9 mouse cellular contexts compared by ENCODE assay signal in the genomic region with DNA sequence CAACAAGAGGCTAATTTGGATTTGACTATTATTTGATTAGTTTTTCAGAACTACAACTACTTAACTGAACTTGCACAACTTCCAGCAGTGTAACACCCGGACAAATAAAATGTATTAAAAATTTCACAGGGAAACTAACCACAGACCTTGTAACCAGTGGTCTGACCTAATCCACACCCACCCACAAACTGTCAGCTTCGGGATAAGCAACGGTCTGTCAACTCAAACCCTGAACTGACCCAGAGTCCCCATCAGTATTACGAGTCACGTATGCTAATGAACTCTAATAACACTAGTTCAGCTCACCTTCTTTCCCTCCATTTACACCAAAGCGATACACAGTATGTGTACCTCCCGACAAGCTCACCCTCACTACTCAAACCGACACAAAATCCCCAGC. TPM values are rescaled to one million over a fixed set of nuclear protein-coding genes. Genes with fewer than 3 reads are reported as not detected.
DNase-seq lines count a peak whose midpoint lies in the region; ATAC-seq and TF ChIP-seq lines count a peak whose summit lies in the region.
"Had no signal": no experiment of that assay in that cellular context is flagged by ENCODE, and none has a peak within 500 bp of the region (broad histone marks: within the 10 kb centered on the region; RNA-seq: fewer than 3 reads in every experiment).

No protein-coding gene starts in this region.

- 5% methylated on average over 8 of the region's 8 CpGs for WGBS in lung, embryonic 16.5 days
- 7% methylated on average over 8 of the region's 8 CpGs for WGBS in limb, embryonic 13.5 days
- WGBS in olfactory bulb, adult 2 months, result 2% methylated on average over 8 of the region's 8 CpGs

- H3K9me3 ChIP-seq in lung, embryonic 16.5 days (ENCODE audit: control insufficient read depth, low read length), result no peaks in the 10 kb centered on the region
- H3K9me3 ChIP-seq in limb, embryonic 13.5 days, result no peaks in the 10 kb centered on the region

- TF ChIP-seq CTCF in olfactory bulb, adult 2 months (IDR thresholded peaks at IDR 0.05; ENCODE audit: insufficient read depth, low read depth, low read length), result no peak

- H3K27me3 ChIP-seq in lung, embryonic 16.5 days (ENCODE audit: control insufficient read depth, insufficient read depth, low read depth, low read length), result no peaks in the 10 kb centered on the region
- H3K27me3 ChIP-seq in limb, embryonic 13.5 days, result no peaks in the 10 kb centered on the region

- DNase-seq in lung, postnatal 10 days, result no peak
- no peak for DNase-seq in layer of hippocampus, postnatal 10 days (ENCODE audit: low spot score in 2 of 2)
- no peak for DNase-seq in left cerebral cortex, adult 8-10 months (ENCODE audit: low spot score in 2 of 2)
- no peak for DNase-seq in lung, postnatal 36 days

- H3K9ac ChIP-seq in lung, embryonic 16.5 days (ENCODE audit: low read length), result peak overlapping the region; percentile 99
- H3K9ac ChIP-seq in limb, embryonic 13.5 days, result peak overlapping the region; percentile 94

- H3K27ac ChIP-seq in lung, embryonic 16.5 days (ENCODE audit: low read length), result peak overlapping the region; percentile 96
- peak overlapping the region; percentile 96; the same call in 1 of the 2 replicates for H3K27ac ChIP-seq in limb, embryonic 13.5 days
- H3K27ac ChIP-seq in olfactory bulb, adult 2 months (ENCODE audit: insufficient read depth, low read depth, low read length), result peak overlapping the region; percentile 10; the same call in 1 of the 2 replicates

- H3K36me3 ChIP-seq in lung, embryonic 16.5 days (ENCODE audit: control insufficient read depth, insufficient read depth, low read length), result peaks cover 19% of the 10 kb centered on the region; the same call in 1 of the 2 replicates
- H3K36me3 ChIP-seq in limb, embryonic 13.5 days, result peaks cover 44% of the 10 kb centered on the region

- TF ChIP-seq POLR2A in olfactory bulb, adult 2 months (IDR thresholded peaks at IDR 0.05; ENCODE audit: insufficient read depth, low read depth, low read length), result no peak

- no peak for ATAC-seq in lung, embryonic 16.5 days (ENCODE audit: low read depth)
- peak; percentile 40 for ATAC-seq in erythroblast, adult 5-6 weeks (replicated peaks; ENCODE audit: low FRiP score, poor library complexity, severe bottlenecking)
- ATAC-seq in limb, embryonic 13.5 days (ENCODE audit: low FRiP score, low read depth), result no peak

- peaks cover 21% of the 10 kb centered on the region for H3K4me1 ChIP-seq in lung, embryonic 16.5 days (replicated peaks; ENCODE audit: control insufficient read depth, insufficient read depth, low read length)
- peaks cover 26% of the 10 kb centered on the region for H3K4me1 ChIP-seq in limb, embryonic 13.5 days
- H3K4me1 ChIP-seq in olfactory bulb, adult 2 months (ENCODE audit: control insufficient read depth, insufficient read depth, low read length), result 0 out of 2 replicates have a peak, but pooled peaks cover 2% of the 10 kb centered on the region

- peak overlapping the region; percentile 89 for H3K4me3 ChIP-seq in lung, embryonic 16.5 days (ENCODE audit: low read length)
- peak overlapping the region; percentile 75 for H3K4me3 ChIP-seq in limb, embryonic 13.5 days
- H3K4me3 ChIP-seq in olfactory bulb, adult 2 months (ENCODE audit: insufficient read depth, low read depth, low read length), result peak overlapping the region; percentile 83

- peak overlapping the region; percentile 86 for H3K4me2 ChIP-seq in lung, embryonic 16.5 days (ENCODE audit: low read depth, low read length)
- peak overlapping the region; percentile 73 for H3K4me2 ChIP-seq in limb, embryonic 13.5 days (replicated peaks)

RNA-seq across cellular contexts. Expression of gene 1700123O20Rik, which starts 0.5 kb away (rescaled TPM):
- 73.4 and 78.9 TPM in 2 replicates for polyA plus RNA-seq in lung, embryonic 16.5 days (2015; fragmentation: Nextera tagmentation; extraction: Ambion mirVana)
- 22.7 and 25.5 TPM in 2 replicates for total RNA-seq in erythroblast, adult 5-6 weeks (2015; ENCODE audit: low replicate concordance)
- total RNA-seq in erythroblast, adult 5-6 weeks (2017; ENCODE audit: low replicate concordance), result 18.1 and 25.8 TPM in 2 replicates
- 96.6 and 98.0 TPM in 2 replicates for polyA plus RNA-seq in limb, embryonic 13.5 days (2015; fragmentation: Nextera tagmentation; extraction: Ambion mirVana)
- polyA plus RNA-seq in olfactory bulb, adult 2 months (2012; ENCODE audit: insufficient read depth, insufficient read length, low replicate concordance, missing spikeins), result not detected in 2 replicates
- 10 to 100 TPM; 25.5 to 28.1 TPM for total RNA-seq in layer of hippocampus, postnatal 10 days (2021)
- total RNA-seq in left cerebral cortex, adult 8-10 months (2022), result 10 to 100 TPM; 17.0 to 22.4 (median 19.2) TPM

RNA-seq across cellular contexts. Expression of gene Acin1, which starts 1.3 kb away (rescaled TPM):
- 106 and 116 TPM in 2 replicates for polyA plus RNA-seq in lung, embryonic 16.5 days (2015; fragmentation: Nextera tagmentation; extraction: Ambion mirVana)
- total RNA-seq in erythroblast, adult 5-6 weeks (2015; ENCODE audit: low replicate concordance), result 173 and 217 TPM in 2 replicates
- 369 and 562 TPM in 2 replicates for total RNA-seq in erythroblast, adult 5-6 weeks (2017; ENCODE audit: low replicate concordance)
- 166 and 167 TPM in 2 replicates for polyA plus RNA-seq in limb, embryonic 13.5 days (2015; fragmentation: Nextera tagmentation; extraction: Ambion mirVana)
- 835 TPM in 1 of 2 replicates, not detected in the other for polyA plus RNA-seq in olfactory bulb, adult 2 months (2012; ENCODE audit: insufficient read depth, insufficient read length, low replicate concordance, missing spikeins)
- 100 to 1,000 TPM; 208 to 213 TPM for total RNA-seq in layer of hippocampus, postnatal 10 days (2021)
- total RNA-seq in left cerebral cortex, adult 8-10 months (2022), result 100 to 1,000 TPM; 154 to 188 (median 170) TPM

RNA-seq across cellular contexts. Expression of gene Gm29776, which starts 13.2 kb away (rescaled TPM):
- 0.11 and 0.19 TPM in 2 replicates for polyA plus RNA-seq in lung, embryonic 16.5 days (2015; fragmentation: Nextera tagmentation; extraction: Ambion mirVana)
- total RNA-seq in erythroblast, adult 5-6 weeks (2015; ENCODE audit: low replicate concordance), result not detected in 2 replicates
- total RNA-seq in erythroblast, adult 5-6 weeks (2017; ENCODE audit: low replicate concordance), result not detected in 2 replicates
- polyA plus RNA-seq in limb, embryonic 13.5 days (2015; fragmentation: Nextera tagmentation; extraction: Ambion mirVana), result 0.31 and 0.33 TPM in 2 replicates
- polyA plus RNA-seq in olfactory bulb, adult 2 months (2012; ENCODE audit: insufficient read depth, insufficient read length, low replicate concordance, missing spikeins), result not detected in 2 replicates
- not detected for total RNA-seq in layer of hippocampus, postnatal 10 days (2021)
- total RNA-seq in left cerebral cortex, adult 8-10 months (2022), result not detected
- total RNA-seq: neutrophil, adult 5-6 weeks had no signal

RNA-seq across cellular contexts. Expression of gene Cebpe, which starts 26.5 kb away (rescaled TPM):
- polyA plus RNA-seq in lung, embryonic 16.5 days (2015; fragmentation: Nextera tagmentation; extraction: Ambion mirVana), result 0.28 TPM in 1 of 2 replicates, not detected in the other
- 22.4 and 29.4 TPM in 2 replicates for total RNA-seq in erythroblast, adult 5-6 weeks (2015; ENCODE audit: low replicate concordance)
- total RNA-seq in erythroblast, adult 5-6 weeks (2017; ENCODE audit: low replicate concordance), result 27.7 and 53.0 TPM in 2 replicates
- not detected in 2 replicates for polyA plus RNA-seq in limb, embryonic 13.5 days (2015; fragmentation: Nextera tagmentation; extraction: Ambion mirVana)
- polyA plus RNA-seq in olfactory bulb, adult 2 months (2012; ENCODE audit: insufficient read depth, insufficient read length, low replicate concordance, missing spikeins), result not detected in 2 replicates
- total RNA-seq in layer of hippocampus, postnatal 10 days (2021), result not detected
- not detected for total RNA-seq in left cerebral cortex, adult 8-10 months (2022)

RNA-seq across cellular contexts. Expression of gene Cdh24, which starts 44.3 kb away (rescaled TPM):
- 2.1 and 2.8 TPM in 2 replicates for polyA plus RNA-seq in lung, embryonic 16.5 days (2015; fragmentation: Nextera tagmentation; extraction: Ambion mirVana)
- 1.3 and 1.5 TPM in 2 replicates for total RNA-seq in erythroblast, adult 5-6 weeks (2015; ENCODE audit: low replicate concordance)
- 2.4 and 5.0 TPM in 2 replicates for total RNA-seq in erythroblast, adult 5-6 weeks (2017; ENCODE audit: low replicate concordance)
- polyA plus RNA-seq in limb, embryonic 13.5 days (2015; fragmentation: Nextera tagmentation; extraction: Ambion mirVana), result 6.7 and 8.2 TPM in 2 replicates
- polyA plus RNA-seq in olfactory bulb, adult 2 months (2012; ENCODE audit: insufficient read depth, insufficient read length, low replicate concordance, missing spikeins), result not detected in 2 replicates
- total RNA-seq in layer of hippocampus, postnatal 10 days (2021), result 10 to 100 TPM; 14.7 to 17.2 TPM
- 1 to 10 TPM; 7.5 to 8.1 (median 7.8) TPM for total RNA-seq in left cerebral cortex, adult 8-10 months (2022)

Comparison
In these comparisons a context has a peak if more than half of its experiments do, and no peak if none do; other contexts are left out.
1. H3K27ac ChIP-seq: peak in every context shown above with its lines; median percentile 96 in lung, embryonic 16.5 days; 96 in limb, embryonic 13.5 days; 10 in olfactory bulb, adult 2 months.